Mouse (Mus musculus) hindbrain, postnatal 0 days (tissue): ENCODE results near the gene Tent4b. TPM values are rescaled to one million over a fixed set of nuclear protein-coding genes. Genes with fewer than 3 reads are reported as not detected.

ENCODE experiments used
- ATAC-seq: fragments of 200-750 bp; cut with Nextera tagmentation; 2 replicates; pipeline ENCODE4 v1.8.0; 2017; ENCODE audit warnings: mild to moderate bottlenecking, moderate TSS enrichment, moderate library complexity
- DNase-seq: peaks from one replicate; pipeline ENCODE4 v3.0.0-alpha.2; 2015; ENCODE audit warnings: low spot score
- H3K27ac ChIP-seq: fragments of 300-500 bp; sonication (generic); 2 replicates; pipeline ENCODE4 v1.5.1; 2014; ENCODE audit warnings: mild to moderate bottlenecking
- H3K27me3 ChIP-seq: fragments of 300-500 bp; sonication (generic); 2 replicates; pipeline ENCODE4 v1.6.1; 2014; ENCODE audit warnings: low read length, mixed read lengths; ENCODE audit not compliant: insufficient read depth
- H3K36me3 ChIP-seq: fragments of 300-500 bp; sonication (generic); 2 replicates; pipeline ENCODE4 v1.6.1; 2014; ENCODE audit warnings: low read length, mixed read lengths; ENCODE audit not compliant: insufficient read depth
- H3K4me1 ChIP-seq: fragments of 300-500 bp; sonication (generic); 2 replicates; pipeline ENCODE4 v1.6.1; 2014; ENCODE audit warnings: antibody characterized with exemption, low read length, mixed read lengths; ENCODE audit not compliant: insufficient read depth
- H3K4me2 ChIP-seq: fragments of 300-500 bp; sonication (generic); 2 replicates; pipeline ENCODE4 v1.6.1; 2014; ENCODE audit warnings: low read depth, mild to moderate bottlenecking, low read length, moderate library complexity, mixed read lengths
- H3K4me3 ChIP-seq: fragments of 300-500 bp; sonication (generic); 2 replicates; pipeline ENCODE4 v1.5.1; 2014; ENCODE audit warnings: low read length
- H3K9ac ChIP-seq: fragments of 300-500 bp; sonication (generic); replicated peaks from 2 replicates; pipeline ENCODE4 v1.6.1; 2014; ENCODE audit warnings: mild to moderate bottlenecking, low read length, moderate library complexity, mixed read lengths
- H3K9me3 ChIP-seq: fragments of 300-500 bp; sonication (generic); 2 replicates; pipeline ENCODE4 v1.6.1; 2016; ENCODE audit warnings: low read length, mixed read lengths
- CTCF ChIP-seq: IDR thresholded peaks from 2 replicates; pipeline ENCODE4 v1.5.1; 2016; ENCODE audit warnings: antibody characterized with exemption, control low read depth, low read depth
- WGBS: fragments of 180-500 bp; shearing (Covaris S2); extraction: QIAGEN DNeasy Blood & Tissue Kit; methylation state at CpG from one replicate; pipeline ENCODE4 v1.1.7; 2014; 5-methylcytosine and 5-hydroxymethylcytosine counted together
- polyA plus RNA-seq: library from polyadenylated mRNA; unstranded; fragments of >200 nt; fragmentation: Nextera tagmentation; extraction: Ambion mirVana; gene quantifications from 2 replicates; pipeline ENCODE4 v1.2.1, GENCODE M21; 2015
- total RNA-seq: library from RNA; depleted of rRNA; stranded (reverse); fragments of >200 nt; gene quantifications from 2 replicates; pipeline ENCODE4 v1.2.3, GENCODE M21; 2014; rRNA removed

Gene Tent4b
- total RNA-seq = 20.3 and 33.6 TPM in 2 replicates
- polyA plus RNA-seq = 7.9 and 8.4 TPM in 2 replicates

DNA sequence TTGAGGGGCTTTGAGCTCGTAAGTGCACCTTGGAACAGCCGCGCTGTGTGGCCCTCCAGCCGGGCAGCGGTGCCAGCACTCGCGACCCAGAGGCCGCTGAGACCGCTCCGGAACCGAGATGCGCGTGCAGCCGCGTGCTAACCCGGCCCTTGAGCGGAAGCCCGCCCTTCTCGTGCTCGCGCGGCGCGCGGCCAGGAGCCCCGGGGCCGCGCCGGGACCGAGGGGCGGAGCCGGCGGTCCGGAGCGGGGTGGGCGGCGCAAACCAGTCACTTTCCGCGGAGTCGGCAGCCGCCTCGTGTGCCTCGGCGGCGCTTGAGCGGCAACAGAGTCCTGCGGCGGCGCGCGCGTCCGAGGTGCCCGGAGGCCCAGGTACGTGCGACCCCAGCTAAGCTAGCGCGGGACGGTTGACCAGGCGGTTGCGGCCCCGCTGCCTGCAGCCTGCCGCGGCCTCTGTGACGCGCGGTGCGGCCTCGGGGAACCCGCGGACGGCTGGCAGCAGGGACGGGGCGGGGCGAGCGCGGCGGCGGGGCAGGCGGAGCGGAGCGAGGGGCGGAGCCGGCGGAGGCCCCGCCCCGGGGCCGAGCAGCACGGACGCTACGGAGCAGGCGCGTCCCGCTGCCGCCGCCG is at the start of gene Tent4b:
TSS of gene Tent4b (plus strand) at position 269 of the 627 bp plus-strand sequence.
- peak within 1 kb of the TSS; percentile 98 for H3K27ac ChIP-seq
- no peaks in the 10 kb centered on the region for H3K9me3 ChIP-seq
- peak; percentile 97 for ATAC-seq
- H3K9ac ChIP-seq = peak within 1 kb of the TSS; percentile 88
- no peak for TF ChIP-seq CTCF
- H3K4me1 ChIP-seq = peaks cover 19% of the 10 kb centered on the region
- WGBS = under 1% methylated on average over 38 of the region's 97 CpGs
- no peaks in the 10 kb centered on the region for H3K27me3 ChIP-seq
- H3K4me3 ChIP-seq = peak within 1 kb of the TSS; percentile 91
- H3K36me3 ChIP-seq = no peaks in the 10 kb centered on the region
- H3K4me2 ChIP-seq = peak within 1 kb of the TSS; percentile 87
- peak; percentile 96 for DNase-seq

DNA sequence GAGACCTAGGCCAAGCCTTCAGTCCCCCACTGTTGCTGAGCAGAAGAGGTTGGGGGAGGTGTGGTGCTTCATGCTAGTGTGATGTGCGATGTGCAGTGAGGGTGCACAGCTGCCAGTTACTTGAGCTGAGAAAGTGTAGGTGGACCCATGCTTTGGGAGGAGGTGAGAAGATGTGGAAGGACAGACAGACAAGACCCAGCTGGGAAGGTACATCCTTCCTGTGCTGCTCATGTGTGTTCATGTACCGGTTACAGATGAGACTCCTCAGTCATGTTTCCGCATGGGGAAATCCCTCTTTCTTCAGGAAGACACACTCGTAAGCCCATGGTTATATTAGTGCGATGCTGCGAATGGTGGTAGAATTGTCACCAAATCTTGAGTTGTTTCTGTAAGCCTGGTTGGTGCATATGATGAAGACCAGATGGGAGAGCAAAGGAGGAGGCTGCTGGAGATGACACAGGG is 48.1 kb upstream of the Tent4b start:
- DNase-seq = no peak
- no peaks in the 10 kb centered on the region for H3K4me1 ChIP-seq
- H3K4me2 ChIP-seq = no peak overlapping the region
- 98% methylated on average over 6 of the region's 6 CpGs for WGBS
- H3K27ac ChIP-seq = no peak overlapping the region
- peaks cover 34% of the 10 kb centered on the region for H3K36me3 ChIP-seq
- no peaks in the 10 kb centered on the region for H3K9me3 ChIP-seq
- no peak for ATAC-seq
- H3K27me3 ChIP-seq = no peaks in the 10 kb centered on the region
- no peak overlapping the region for H3K4me3 ChIP-seq
- H3K9ac ChIP-seq = no peak overlapping the region
- no peak for TF ChIP-seq CTCF

DNA sequence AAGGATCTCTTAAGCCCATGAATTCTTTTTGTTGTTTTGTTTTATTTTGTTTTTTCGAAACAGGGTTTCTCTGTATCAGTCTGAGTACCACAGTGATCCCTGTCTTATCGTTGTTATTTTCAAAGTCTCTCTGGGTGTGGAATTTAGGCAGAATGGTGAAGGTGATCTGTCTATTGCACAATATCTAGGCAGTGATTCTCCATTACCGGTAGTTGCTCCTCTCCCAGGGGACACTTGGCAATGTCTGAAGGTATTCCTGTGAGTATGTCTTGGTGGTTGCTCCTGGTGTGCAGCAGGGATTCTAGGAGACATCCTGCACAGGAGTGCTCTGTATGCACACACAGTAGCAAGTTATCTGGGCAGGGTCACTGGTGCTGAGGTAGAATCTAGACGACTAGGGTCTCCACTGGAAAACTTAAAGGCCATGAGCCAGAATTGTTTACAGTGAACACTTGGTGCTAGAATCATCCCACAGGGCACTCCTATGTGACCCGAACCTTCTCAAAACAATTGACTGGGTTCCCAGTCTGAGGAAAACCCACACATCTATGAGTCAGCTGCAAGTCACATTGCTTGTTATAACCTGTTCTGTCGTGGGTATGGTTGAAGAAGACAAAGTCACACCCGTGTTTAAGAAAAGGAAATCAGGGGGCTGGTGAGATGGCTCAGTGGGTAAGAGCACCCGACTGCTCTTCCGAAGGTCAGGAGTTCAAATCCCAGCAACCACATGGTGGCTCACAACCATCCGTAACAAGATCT is 38.6 kb upstream of the Tent4b start:
- Histone ChIP-seq H3K9me3 (no peaks in the 10 kb centered on the region), H3K9ac (no peak overlapping the region), H3K27ac (no peak overlapping the region), H3K4me3 (no peak overlapping the region), H3K4me2 (no peak overlapping the region), H3K27me3 (no peaks in the 10 kb centered on the region), H3K36me3 (peaks cover 57% of the 10 kb centered on the region), H3K4me1 (no peaks in the 10 kb centered on the region)
- TF ChIP-seq CTCF = no peak
- WGBS = 95% methylated on average over 9 of the region's 10 CpGs
- DNase-seq (no peak), ATAC-seq (no peak)

DNA sequence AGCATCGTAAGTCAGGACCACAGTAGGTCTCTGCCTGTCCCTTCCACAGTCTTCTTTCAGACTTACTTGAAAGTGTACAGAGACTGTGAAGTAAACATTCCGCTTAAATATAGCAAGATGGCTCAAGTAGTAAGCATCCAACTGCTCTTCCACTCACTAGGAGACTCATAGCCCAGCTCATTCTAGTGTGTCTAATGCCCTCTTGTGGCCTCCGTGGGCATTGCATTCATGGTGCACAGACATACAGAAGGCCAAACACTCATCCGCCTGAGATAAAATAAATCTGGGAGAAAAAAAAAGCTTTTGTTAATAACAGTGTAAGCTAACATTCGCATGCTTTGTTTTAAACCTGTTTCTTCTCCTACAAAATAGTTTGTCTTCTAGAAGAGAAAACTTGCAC is 37.6 kb upstream of the Tent4b start:
- H3K4me3 ChIP-seq = no peak overlapping the region
- DNase-seq (peak; percentile 76), ATAC-seq (no peak)
- no peak overlapping the region for H3K9ac ChIP-seq
- peaks cover 59% of the 10 kb centered on the region for H3K36me3 ChIP-seq
- H3K9me3 ChIP-seq = no peaks in the 10 kb centered on the region
- H3K4me1 ChIP-seq = no peaks in the 10 kb centered on the region
- no peak overlapping the region for H3K27ac ChIP-seq
- 78% methylated on average over 5 of the region's 5 CpGs for WGBS
- H3K4me2 ChIP-seq = no peak overlapping the region
- H3K27me3 ChIP-seq = no peaks in the 10 kb centered on the region
- TF ChIP-seq CTCF = peak; percentile 76

DNA sequence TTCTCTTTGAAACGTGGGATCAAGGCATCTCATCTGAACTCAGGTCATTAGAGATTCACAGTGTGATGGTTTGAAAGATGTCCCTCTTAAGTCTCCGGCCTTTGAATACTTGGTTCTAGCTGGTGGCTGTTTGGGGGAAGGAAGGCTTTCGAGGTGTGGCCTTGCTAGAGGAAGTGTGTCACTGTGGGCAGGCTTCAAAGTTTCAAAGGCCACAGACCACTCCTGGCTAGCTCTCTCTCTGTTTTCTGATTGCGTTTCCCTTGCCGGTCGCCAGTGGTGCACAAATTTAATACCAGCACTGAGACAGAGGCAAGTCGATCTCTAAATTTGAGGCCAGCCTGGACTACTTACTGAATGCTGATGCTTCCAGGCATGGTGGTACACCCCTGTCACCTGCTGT is 23.7 kb upstream of the Tent4b start:
- 89% methylated on average over 7 of the region's 7 CpGs for WGBS
- Histone ChIP-seq H3K36me3 (peaks cover 8% of the 10 kb centered on the region; the same call in 1 of the 2 replicates), H3K4me2 (no peak overlapping the region), H3K27ac (no peak overlapping the region), H3K4me1 (no peaks in the 10 kb centered on the region), H3K9ac (no peak overlapping the region), H3K4me3 (no peak overlapping the region), H3K27me3 (no peaks in the 10 kb centered on the region), H3K9me3 (no peaks in the 10 kb centered on the region)
- DNase-seq (no peak), ATAC-seq (no peak)
- TF ChIP-seq CTCF = no peak

DNA sequence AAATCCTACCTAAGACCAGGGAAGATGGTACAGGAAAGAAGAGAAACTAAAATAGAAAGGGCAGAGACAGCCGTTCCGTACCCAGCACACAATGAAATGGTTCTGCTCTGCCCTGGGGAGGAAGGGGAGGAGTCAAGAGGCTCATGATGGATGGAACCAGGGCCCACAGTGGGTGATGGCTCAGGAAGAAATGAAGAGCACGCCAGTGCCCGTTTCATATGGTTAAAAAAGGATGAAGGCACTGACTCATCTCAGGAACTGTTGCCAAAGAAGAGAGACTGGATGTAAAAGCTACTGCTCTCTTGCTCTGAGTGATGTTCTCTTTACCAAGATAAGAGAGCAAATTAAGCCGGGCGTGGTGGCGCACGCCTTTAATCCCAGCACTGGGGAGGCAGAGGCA is 21.7 kb upstream of the Tent4b start:
- H3K27ac ChIP-seq = no peak overlapping the region
- ATAC-seq (no peak), DNase-seq (no peak)
- no peak overlapping the region for H3K4me3 ChIP-seq
- H3K9me3 ChIP-seq = no peaks in the 10 kb centered on the region
- 87% methylated on average over 8 of the region's 8 CpGs for WGBS
- no peaks in the 10 kb centered on the region; the same call in 1 of the 2 replicates for H3K36me3 ChIP-seq
- no peaks in the 10 kb centered on the region for H3K27me3 ChIP-seq
- no peak overlapping the region for H3K4me2 ChIP-seq
- no peak overlapping the region for H3K9ac ChIP-seq
- TF ChIP-seq CTCF = no peak
- no peaks in the 10 kb centered on the region for H3K4me1 ChIP-seq

DNA sequence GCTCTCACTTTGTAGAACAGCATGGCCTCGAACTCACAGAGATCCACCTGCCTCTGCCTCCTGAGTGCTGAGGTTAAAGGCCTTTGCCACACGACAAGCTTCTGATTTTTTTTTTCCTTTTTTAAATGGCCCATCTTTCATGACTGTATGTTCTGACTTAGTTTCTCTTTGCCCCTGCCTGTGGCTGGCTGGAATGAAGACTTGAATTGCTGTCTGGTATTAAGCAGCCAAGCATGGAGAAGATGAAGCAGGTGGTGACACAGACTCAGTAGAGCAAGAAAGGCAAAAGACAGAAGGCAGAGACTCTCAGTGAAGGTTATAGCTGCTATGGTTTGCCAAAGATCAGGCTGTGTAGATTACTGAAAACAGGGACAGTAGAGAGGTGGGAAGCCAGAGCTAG is 15.9 kb upstream of the Tent4b start:
- no peak overlapping the region for H3K27ac ChIP-seq
- H3K27me3 ChIP-seq = no peaks in the 10 kb centered on the region
- no peak overlapping the region for H3K4me2 ChIP-seq
- TF ChIP-seq CTCF = no peak
- H3K9me3 ChIP-seq = no peaks in the 10 kb centered on the region
- ATAC-seq (no peak), DNase-seq (no peak)
- H3K4me1 ChIP-seq = no peaks in the 10 kb centered on the region
- H3K9ac ChIP-seq = no peak overlapping the region
- H3K4me3 ChIP-seq = no peak overlapping the region
- WGBS = 88% methylated on average over 2 of the region's 2 CpGs
- H3K36me3 ChIP-seq = no peaks in the 10 kb centered on the region
